ENCODE assay signal across 11 mouse cellular contexts in the genomic region with DNA sequence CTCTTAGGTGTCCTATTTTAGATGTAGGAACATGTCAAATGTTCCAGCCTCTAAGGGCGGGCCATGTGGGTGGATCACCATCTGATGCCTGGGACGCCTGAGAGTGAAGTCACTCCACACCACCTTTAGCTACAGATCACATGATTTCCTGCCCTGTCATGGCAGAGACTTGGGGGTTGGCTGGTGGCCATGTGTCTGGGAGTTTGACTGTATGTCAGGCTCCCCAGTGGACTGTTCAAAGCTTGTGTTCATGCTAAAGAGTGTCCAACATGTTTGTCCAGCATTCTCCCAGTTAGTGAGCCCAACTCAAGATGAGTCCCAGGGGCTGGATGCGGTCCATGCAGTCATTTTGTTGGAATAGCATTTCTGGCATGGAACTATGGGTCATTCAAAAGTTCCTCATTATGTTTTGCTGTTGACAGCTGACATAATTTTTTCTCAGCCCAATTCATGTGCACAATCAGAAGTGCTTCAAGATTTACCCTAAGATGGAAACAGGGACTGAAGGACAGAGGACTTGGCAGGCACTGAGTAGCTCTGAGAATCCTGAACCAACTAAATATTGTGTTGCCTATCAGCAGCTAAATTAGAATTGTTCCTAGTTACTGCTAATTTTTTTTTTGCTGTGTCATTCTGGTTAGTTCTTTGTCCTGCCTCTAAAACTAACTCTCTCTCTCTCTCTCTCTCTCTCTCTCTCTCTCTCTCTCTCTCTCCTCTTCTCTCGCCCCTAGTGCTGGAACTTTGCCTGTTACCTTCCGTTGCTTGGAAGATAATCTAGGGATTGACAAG.
DNase-seq lines count a peak whose midpoint lies in the region; ATAC-seq lines count a peak whose summit lies in the region.
"Had no signal": no experiment of that assay in that cellular context is flagged by ENCODE, and none has a peak within 500 bp of the region (broad histone marks: within the 10 kb centered on the region; RNA-seq: fewer than 3 reads in every experiment).

No protein-coding gene starts in this region.

- H3K4me3 ChIP-seq in kidney, embryonic 15.5 days (replicated peaks), result no peak overlapping the region
- H3K4me3 ChIP-seq in forebrain, embryonic 10.5 days, result no peak overlapping the region
- H3K4me3 ChIP-seq: intestine, embryonic 15.5 days; liver, embryonic 15.5 days had no signal

- WGBS in kidney, embryonic 15.5 days, result 78% methylated on average over 5 of the region's 5 CpGs
- WGBS in forebrain, embryonic 10.5 days, result 84% methylated on average over 5 of the region's 5 CpGs

- H3K36me3 ChIP-seq in kidney, embryonic 15.5 days, result no peaks in the 10 kb centered on the region
- no peaks in the 10 kb centered on the region for H3K36me3 ChIP-seq in forebrain, embryonic 10.5 days (replicated peaks)
- H3K36me3 ChIP-seq: intestine, embryonic 15.5 days; liver, embryonic 15.5 days had no signal

- DNase-seq in cerebellum, adult 9-11 months, result peak; percentile 21
- DNase-seq in cerebellum, adult 11 months, result no peak
- DNase-seq in kidney, postnatal 4 days, result peak; percentile 2 to 3
- DNase-seq in adipocyte (ENCODE audit: low spot score), result peak; percentile 68
- DNase-seq in heart, postnatal 4 days, result peak; percentile 47
- no peak for DNase-seq in forebrain, embryonic 10.5 days (ENCODE audit: extremely low spot score, low spot score)
- DNase-seq: B cell, adult 2 months had no signal

- H3K9me3 ChIP-seq in kidney, embryonic 15.5 days (replicated peaks), result no peaks in the 10 kb centered on the region
- H3K9me3 ChIP-seq in forebrain, embryonic 10.5 days, result no peaks in the 10 kb centered on the region
- H3K9me3 ChIP-seq: intestine, embryonic 15.5 days; liver, embryonic 15.5 days had no signal

- H3K9ac ChIP-seq in kidney, embryonic 15.5 days, result no peak overlapping the region
- H3K9ac ChIP-seq: intestine, embryonic 15.5 days; liver, embryonic 15.5 days had no signal

- no peaks in the 10 kb centered on the region for H3K4me1 ChIP-seq in kidney, embryonic 15.5 days
- no peaks in the 10 kb centered on the region for H3K4me1 ChIP-seq in forebrain, embryonic 10.5 days
- H3K4me1 ChIP-seq: intestine, embryonic 15.5 days; liver, embryonic 15.5 days had no signal

- no peak overlapping the region for H3K4me2 ChIP-seq in kidney, embryonic 15.5 days
- H3K4me2 ChIP-seq: intestine, embryonic 15.5 days; liver, embryonic 15.5 days had no signal

- no peak for ATAC-seq in kidney, embryonic 15.5 days (replicated peaks; ENCODE audit: low FRiP score)
- no peak for ATAC-seq in CD4-positive, CD25-positive, alpha-beta regulatory T cell, adult 4 months
- ATAC-seq: intestine, embryonic 15.5 days had no signal

- H3K27ac ChIP-seq in kidney, embryonic 15.5 days, result no peak overlapping the region
- no peak overlapping the region for H3K27ac ChIP-seq in forebrain, embryonic 10.5 days
- H3K27ac ChIP-seq: intestine, embryonic 15.5 days; liver, embryonic 15.5 days had no signal

- H3K27me3 ChIP-seq in kidney, embryonic 15.5 days, result no peaks in the 10 kb centered on the region
- H3K27me3 ChIP-seq in forebrain, embryonic 10.5 days (ENCODE audit: poor library complexity, severe bottlenecking), result no peaks in the 10 kb centered on the region
- H3K27me3 ChIP-seq: intestine, embryonic 15.5 days; liver, embryonic 15.5 days had no signal

Comparison
In these comparisons a context has a peak if more than half of its experiments do, and no peak if none do; other contexts are left out.
1. DNase-seq: peak in cerebellum, adult 9-11 months (single experiment), kidney, postnatal 4 days (2 of 2), adipocyte (single experiment) and heart, postnatal 4 days (single experiment); none in cerebellum, adult 11 months (single experiment) and forebrain, embryonic 10.5 days (single experiment).